In the genomic region with DNA sequence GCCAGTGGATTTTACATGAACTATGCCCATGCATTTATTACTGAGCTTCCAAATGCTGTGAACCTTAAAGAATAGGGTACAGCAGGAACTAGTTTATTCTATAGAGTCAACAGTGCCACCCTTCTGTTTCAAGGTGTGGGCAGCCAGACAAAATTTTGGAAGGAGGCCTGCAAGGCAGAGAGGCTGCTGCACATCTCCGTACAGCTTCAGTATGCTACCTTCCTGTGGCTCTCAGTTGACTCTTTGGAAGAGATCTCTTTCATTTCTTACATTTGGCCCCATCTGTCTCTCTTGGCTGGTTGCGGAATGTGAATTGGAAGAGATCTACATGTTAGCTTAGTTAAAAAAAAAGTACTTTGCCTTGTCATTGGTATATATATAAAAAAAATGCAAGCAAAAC, we compare ENCODE assay signal across 26 mouse cellular contexts. TPM values are rescaled to one million over a fixed set of nuclear protein-coding genes. Genes with fewer than 3 reads are reported as not detected.
DNase-seq lines count a peak whose midpoint lies in the region; ATAC-seq and TF ChIP-seq lines count a peak whose summit lies in the region.
"Had no signal": no experiment of that assay in that cellular context is flagged by ENCODE, and none has a peak within 500 bp of the region (broad histone marks: within the 10 kb centered on the region; RNA-seq: fewer than 3 reads in every experiment).

No protein-coding gene starts in this region.

- TF ChIP-seq CTCF in layer of hippocampus, adult 2 months (conservative IDR thresholded peaks at IDR 0.05): no peak

- 67% methylated on average over 2 of the region's 2 CpGs for WGBS in forebrain, embryonic 16.5 days
- 89% methylated on average over 2 of the region's 2 CpGs for WGBS in forebrain, embryonic 10.5 days

- peaks cover 9% of the 10 kb centered on the region for H3K4me1 ChIP-seq in forebrain, embryonic 16.5 days (replicated peaks; ENCODE audit: control insufficient read depth, insufficient read depth, low read length)
- H3K4me1 ChIP-seq in forebrain, embryonic 10.5 days: peaks cover 13% of the 10 kb centered on the region
- H3K4me1 ChIP-seq: embryonic facial prominence, embryonic 13.5 days; embryonic facial prominence, embryonic 15.5 days had no signal

- no peak overlapping the region for H3K4me2 ChIP-seq in forebrain, embryonic 16.5 days (ENCODE audit: low read length)
- H3K4me2 ChIP-seq: embryonic facial prominence, embryonic 13.5 days; embryonic facial prominence, embryonic 15.5 days; forebrain, embryonic 13.5 days; forebrain, embryonic 15.5 days had no signal

- no peaks in the 10 kb centered on the region for H3K27me3 ChIP-seq in forebrain, embryonic 16.5 days (replicated peaks; ENCODE audit: control insufficient read depth, insufficient read depth, low read length)
- H3K27me3 ChIP-seq in forebrain, embryonic 10.5 days (ENCODE audit: poor library complexity, severe bottlenecking): peaks cover 11% of the 10 kb centered on the region; the same call in 1 of the 2 replicates
- H3K27me3 ChIP-seq: CH12.LX; embryonic facial prominence, embryonic 13.5 days; embryonic facial prominence, embryonic 15.5 days; forebrain, embryonic 13.5 days; forebrain, embryonic 15.5 days had no signal

- peak overlapping the region; percentile 41 for H3K27ac ChIP-seq in forebrain, embryonic 16.5 days (ENCODE audit: low read length)
- no peak overlapping the region for H3K27ac ChIP-seq in forebrain, embryonic 10.5 days
- peak overlapping the region; percentile 84; the same call in 1 of the 2 replicates for H3K27ac ChIP-seq in layer of hippocampus, adult 2 months
- H3K27ac ChIP-seq: embryonic facial prominence, embryonic 13.5 days; embryonic facial prominence, embryonic 15.5 days; forebrain, embryonic 13.5 days; forebrain, embryonic 15.5 days had no signal

- no peaks in the 10 kb centered on the region for H3K9me3 ChIP-seq in forebrain, embryonic 16.5 days (ENCODE audit: control insufficient read depth, low read length)
- no peaks in the 10 kb centered on the region for H3K9me3 ChIP-seq in forebrain, embryonic 10.5 days
- H3K9me3 ChIP-seq: embryonic facial prominence, embryonic 13.5 days; embryonic facial prominence, embryonic 15.5 days; forebrain, embryonic 13.5 days; forebrain, embryonic 15.5 days; G1E had no signal

- no peak for DNase-seq in forebrain, embryonic 10.5 days (ENCODE audit: extremely low spot score, low spot score)
- DNase-seq in layer of hippocampus, adult 2 months (ENCODE audit: low spot score in 2 of 2): no peak
- no peak for DNase-seq in layer of hippocampus, adult 9-10 months (ENCODE audit: low spot score)
- peak; percentile 64 for DNase-seq in brain, adult 2 months (ENCODE audit: low read depth, low spot score)
- DNase-seq: adrenal gland, adult 8-10 months; adrenal gland, postnatal 14 days; adrenal gland, postnatal 36 days; B cell, adult 2 months; cerebellum, adult 11 months; cerebellum, adult 18-20 months; cerebellum, adult 8-10 months; cerebellum, adult 9-11 months; cerebellum, postnatal 14 days; cerebellum, postnatal 36 days; embryo, embryonic 11 days had no signal

- no peaks in the 10 kb centered on the region for H3K36me3 ChIP-seq in forebrain, embryonic 16.5 days (ENCODE audit: control insufficient read depth, insufficient read depth)
- H3K36me3 ChIP-seq in forebrain, embryonic 10.5 days (replicated peaks): 0 out of 2 replicates have a peak, but pooled peaks cover 5% of the 10 kb centered on the region
- H3K36me3 ChIP-seq: embryonic facial prominence, embryonic 13.5 days; embryonic facial prominence, embryonic 15.5 days; G1E had no signal

- ATAC-seq in forebrain, embryonic 16.5 days: no peak
- ATAC-seq: activated CD4-positive, CD25-positive, alpha-beta regulatory T cell, adult 4 months; CD4-positive, CD25-positive, alpha-beta regulatory T cell, adult 4 months; forebrain, embryonic 13.5 days; forebrain, embryonic 15.5 days; Patski had no signal

- no peak overlapping the region for H3K9ac ChIP-seq in forebrain, embryonic 16.5 days (replicated peaks; ENCODE audit: low read depth, low read length)
- H3K9ac ChIP-seq: embryonic facial prominence, embryonic 13.5 days; embryonic facial prominence, embryonic 15.5 days; forebrain, embryonic 13.5 days; forebrain, embryonic 15.5 days had no signal

- H3K4me3 ChIP-seq in forebrain, embryonic 16.5 days (replicated peaks; ENCODE audit: low read length): no peak overlapping the region
- no peak overlapping the region for H3K4me3 ChIP-seq in forebrain, embryonic 10.5 days
- no peak overlapping the region for H3K4me3 ChIP-seq in layer of hippocampus, adult 2 months
- H3K4me3 ChIP-seq: embryonic facial prominence, embryonic 13.5 days; embryonic facial prominence, embryonic 15.5 days; erythroblast, embryonic 14.5 days; forebrain, embryonic 13.5 days; forebrain, embryonic 15.5 days had no signal

RNA-seq across cellular contexts. Expression of a gene that starts 49.6 kb away (rescaled TPM):
- 5.1 and 7.0 TPM in 2 replicates for polyA plus RNA-seq in forebrain, embryonic 16.5 days (2015; fragmentation: Nextera tagmentation; extraction: Ambion mirVana)
- polyA plus RNA-seq in forebrain, embryonic 10.5 days (2016; fragmentation: Nextera tagmentation; extraction: Ambion mirVana): 9.7 and 10.8 TPM in 2 replicates
- 1 to 10 TPM; 4.2 to 4.5 TPM for total RNA-seq in layer of hippocampus, adult 2 months (2021)
- polyA plus RNA-seq: G1E had no signal
